Mouse (Mus musculus): ENCODE results near the gene Pcdh7. TPM values are rescaled to one million over a fixed set of nuclear protein-coding genes. Genes with fewer than 3 reads are reported as not detected.

The Pcdh7 gene
- polyA plus RNA-seq, 1 experiment from 2014 or later: 28.9 TPM

DNA sequence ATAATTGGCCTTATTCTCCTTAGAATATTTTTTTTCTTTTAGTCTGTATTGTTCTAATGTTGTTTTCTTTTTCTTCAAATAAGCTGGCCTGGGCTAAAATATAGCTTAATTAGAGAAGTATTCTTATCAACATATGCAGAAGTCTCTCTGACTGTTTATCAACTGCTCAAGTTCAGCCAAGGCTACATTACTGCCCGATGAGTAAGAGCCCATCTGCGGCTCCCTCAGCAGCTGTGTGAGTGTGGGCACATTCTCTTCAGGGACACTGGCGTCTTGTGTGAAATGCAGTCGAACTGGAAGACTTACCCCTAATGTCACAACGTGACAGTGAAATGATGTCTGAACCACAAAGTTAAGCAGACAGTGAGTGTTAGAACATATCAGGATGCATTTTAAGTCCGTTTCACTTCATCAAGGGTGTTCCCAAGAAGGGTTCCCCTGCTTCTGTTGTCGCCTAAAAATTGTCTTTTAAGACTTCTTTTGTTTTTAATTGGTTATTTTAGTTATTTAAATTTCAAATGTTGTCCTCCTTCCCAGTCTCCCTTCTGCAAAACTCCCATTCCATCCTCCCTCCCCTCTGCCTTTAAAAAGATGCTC lies 181.3 kb downstream of the Pcdh7 start:
- no peak overlapping the region for H3K4me3 ChIP-seq (ENCODE audit: low read length)
- no peak overlapping the region for H3K9ac ChIP-seq (ENCODE audit: low read depth, low read length)
- no peak overlapping the region for H3K27ac ChIP-seq (ENCODE audit: low read depth, low read length)
- no peaks in the 10 kb centered on the region for H3K4me1 ChIP-seq (ENCODE audit: control insufficient read depth, insufficient read depth, low read depth, low read length)
- no peaks in the 10 kb centered on the region for H3K9me3 ChIP-seq (ENCODE audit: control insufficient read depth, low read length)
- 78% methylated on average over 7 of the region's 7 CpGs for WGBS
- no peaks in the 10 kb centered on the region for H3K27me3 ChIP-seq (replicated peaks; ENCODE audit: control insufficient read depth, insufficient read depth, low read length)
- no peaks in the 10 kb centered on the region for H3K36me3 ChIP-seq (ENCODE audit: control insufficient read depth, insufficient read depth, low read length)
- no peak overlapping the region for H3K4me2 ChIP-seq (ENCODE audit: low read length)
- no peak for ATAC-seq

DNA sequence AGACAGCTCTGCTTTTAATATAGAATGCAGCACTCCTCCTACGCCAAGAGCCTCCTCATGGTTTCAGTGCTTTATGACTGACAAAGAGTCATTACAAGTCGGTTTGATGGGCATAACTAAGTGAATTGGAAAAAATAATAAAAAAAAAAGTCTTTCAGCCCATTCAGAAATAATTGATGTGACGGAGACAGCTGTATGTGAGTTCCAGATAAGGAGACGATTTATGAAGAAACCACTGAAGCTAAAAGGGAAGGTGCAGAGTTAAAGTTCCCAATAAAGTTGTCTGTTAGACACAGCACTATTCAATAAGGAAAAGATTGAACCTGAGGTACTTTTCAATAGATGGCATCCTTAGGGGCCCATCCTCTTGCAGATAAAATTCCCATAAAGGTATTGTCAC lies 189.5 kb downstream of the Pcdh7 start:
- Histone ChIP-seq H3K4me1 (ENCODE audit: control insufficient read depth, insufficient read depth, low read depth, low read length) (no peaks in the 10 kb centered on the region), H3K27me3 (replicated peaks; ENCODE audit: control insufficient read depth, insufficient read depth, low read length) (no peaks in the 10 kb centered on the region), H3K4me3 (ENCODE audit: low read length) (no peak overlapping the region), H3K36me3 (ENCODE audit: control insufficient read depth, insufficient read depth, low read length) (no peaks in the 10 kb centered on the region), H3K9ac (ENCODE audit: low read depth, low read length) (no peak overlapping the region), H3K4me2 (ENCODE audit: low read length) (no peak overlapping the region), H3K9me3 (ENCODE audit: control insufficient read depth, low read length) (no peaks in the 10 kb centered on the region), H3K27ac (ENCODE audit: low read depth, low read length) (no peak overlapping the region)
- no peak for ATAC-seq
- WGBS: 73% methylated on average over 4 of the region's 4 CpGs

- ATAC-seq: no peak
- Histone ChIP-seq H3K4me3 (ENCODE audit: low read length) (no peak overlapping the region), H3K9ac (ENCODE audit: low read depth, low read length) (no peak overlapping the region), H3K27me3 (replicated peaks; ENCODE audit: control insufficient read depth, insufficient read depth, low read length) (no peaks in the 10 kb centered on the region), H3K36me3 (ENCODE audit: control insufficient read depth, insufficient read depth, low read length) (no peaks in the 10 kb centered on the region), H3K4me1 (ENCODE audit: control insufficient read depth, insufficient read depth, low read depth, low read length) (no peaks in the 10 kb centered on the region), H3K4me2 (ENCODE audit: low read length) (no peak overlapping the region), H3K9me3 (ENCODE audit: control insufficient read depth, low read length) (no peaks in the 10 kb centered on the region), H3K27ac (ENCODE audit: low read depth, low read length) (no peak overlapping the region)
- 78% methylated on average over 5 of the region's 5 CpGs for WGBS
Observed at GRCm38 (mm10) chr5:57921140-57921539, 203.4 kb downstream of the Pcdh7 start.

DNA sequence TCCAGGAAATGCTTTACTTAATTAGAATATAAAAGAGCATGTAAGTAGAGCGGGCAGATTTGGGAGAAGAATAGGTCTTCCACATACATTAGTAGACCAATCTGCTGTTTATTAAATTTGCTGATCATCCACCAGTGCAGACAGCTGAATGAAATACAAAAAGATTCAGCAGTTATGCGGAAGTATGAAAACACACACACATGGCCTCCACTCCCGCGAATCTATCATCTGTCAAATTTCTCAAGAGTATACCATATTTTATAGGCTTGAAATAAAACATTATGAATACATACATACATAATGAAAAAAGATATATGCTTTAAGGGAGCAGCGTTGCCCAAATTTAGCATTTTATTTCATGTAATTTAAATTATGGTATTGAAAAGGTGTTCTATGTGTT lies 213.6 kb downstream of the Pcdh7 start:
- Histone ChIP-seq H3K4me3 (ENCODE audit: low read length) (no peak overlapping the region), H3K4me1 (ENCODE audit: control insufficient read depth, insufficient read depth, low read depth, low read length) (no peaks in the 10 kb centered on the region), H3K4me2 (ENCODE audit: low read length) (no peak overlapping the region), H3K36me3 (ENCODE audit: control insufficient read depth, insufficient read depth, low read length) (no peaks in the 10 kb centered on the region; the same call in 1 of the 2 replicates), H3K27ac (ENCODE audit: low read depth, low read length) (no peak overlapping the region), H3K9ac (ENCODE audit: low read depth, low read length) (no peak overlapping the region), H3K9me3 (ENCODE audit: control insufficient read depth, low read length) (no peaks in the 10 kb centered on the region), H3K27me3 (replicated peaks; ENCODE audit: control insufficient read depth, insufficient read depth, low read length) (no peaks in the 10 kb centered on the region)
- WGBS: 87% methylated on average over 5 of the region's 5 CpGs
- ATAC-seq: no peak

- Histone ChIP-seq H3K36me3 (ENCODE audit: control insufficient read depth, insufficient read depth, low read length) (no peaks in the 10 kb centered on the region; the same call in 1 of the 2 replicates), H3K9me3 (ENCODE audit: control insufficient read depth, low read length) (no peaks in the 10 kb centered on the region), H3K4me3 (ENCODE audit: low read length) (no peak overlapping the region), H3K4me1 (ENCODE audit: control insufficient read depth, insufficient read depth, low read depth, low read length) (no peaks in the 10 kb centered on the region), H3K4me2 (ENCODE audit: low read length) (no peak overlapping the region), H3K9ac (ENCODE audit: low read depth, low read length) (no peak overlapping the region), H3K27me3 (replicated peaks; ENCODE audit: control insufficient read depth, insufficient read depth, low read length) (no peaks in the 10 kb centered on the region), H3K27ac (ENCODE audit: low read depth, low read length) (no peak overlapping the region)
- ATAC-seq: no peak
- 87% methylated on average over 5 of the region's 5 CpGs for WGBS
Observed at GRCm38 (mm10) chr5:57931738-57932137, 214.0 kb downstream of the Pcdh7 start.

- no peak overlapping the region for H3K4me2 ChIP-seq (ENCODE audit: low read length)
- H3K27me3 ChIP-seq (replicated peaks; ENCODE audit: control insufficient read depth, insufficient read depth, low read length): no peaks in the 10 kb centered on the region
- H3K4me3 ChIP-seq (ENCODE audit: low read length): no peak overlapping the region
- H3K27ac ChIP-seq (ENCODE audit: low read depth, low read length): no peak overlapping the region
- no peaks in the 10 kb centered on the region; the same call in 1 of the 2 replicates for H3K36me3 ChIP-seq (ENCODE audit: control insufficient read depth, insufficient read depth, low read length)
- no peaks in the 10 kb centered on the region for H3K4me1 ChIP-seq (ENCODE audit: control insufficient read depth, insufficient read depth, low read depth, low read length)
- 92% methylated on average over 2 of the region's 2 CpGs for WGBS
- H3K9ac ChIP-seq (ENCODE audit: low read depth, low read length): no peak overlapping the region
- H3K9me3 ChIP-seq (ENCODE audit: control insufficient read depth, low read length): no peaks in the 10 kb centered on the region
- no peak for ATAC-seq
Observed at GRCm38 (mm10) chr5:57934666-57935065, 216.9 kb downstream of the Pcdh7 start.

- 76% methylated on average over 3 of the region's 3 CpGs for WGBS
- no peak overlapping the region for H3K4me3 ChIP-seq (ENCODE audit: low read length)
- no peaks in the 10 kb centered on the region for H3K9me3 ChIP-seq (ENCODE audit: control insufficient read depth, low read length)
- H3K27ac ChIP-seq (ENCODE audit: low read depth, low read length): no peak overlapping the region
- H3K4me1 ChIP-seq (ENCODE audit: control insufficient read depth, insufficient read depth, low read depth, low read length): no peaks in the 10 kb centered on the region
- ATAC-seq: no peak
- no peaks in the 10 kb centered on the region; the same call in 1 of the 2 replicates for H3K36me3 ChIP-seq (ENCODE audit: control insufficient read depth, insufficient read depth, low read length)
- no peaks in the 10 kb centered on the region for H3K27me3 ChIP-seq (replicated peaks; ENCODE audit: control insufficient read depth, insufficient read depth, low read length)
- H3K9ac ChIP-seq (ENCODE audit: low read depth, low read length): no peak overlapping the region
- no peak overlapping the region for H3K4me2 ChIP-seq (ENCODE audit: low read length)
Observed at GRCm38 (mm10) chr5:57940457-57940856, 222.7 kb downstream of the Pcdh7 start.

DNA sequence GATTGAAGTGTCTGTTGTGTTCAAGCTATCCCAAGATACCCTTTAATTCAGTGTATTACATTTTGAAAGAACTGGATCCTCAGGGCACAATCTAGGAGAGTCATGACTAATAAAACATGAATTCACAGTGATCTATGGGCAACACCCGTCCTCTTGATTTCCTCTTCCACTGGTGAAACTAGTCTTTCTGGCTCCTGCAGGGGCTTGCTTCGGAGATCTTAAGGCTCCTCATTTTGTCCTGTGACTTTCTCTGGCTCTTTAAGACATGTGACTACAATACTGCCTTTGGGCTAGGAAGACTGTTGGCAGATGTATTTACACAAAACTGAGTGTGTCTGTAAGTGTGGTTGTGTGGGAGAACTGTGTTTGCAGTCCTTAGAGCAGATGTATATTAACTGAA lies 225.4 kb downstream of the Pcdh7 start:
- Histone ChIP-seq H3K36me3 (ENCODE audit: control insufficient read depth, insufficient read depth, low read length) (no peaks in the 10 kb centered on the region), H3K27me3 (replicated peaks; ENCODE audit: control insufficient read depth, insufficient read depth, low read length) (no peaks in the 10 kb centered on the region), H3K27ac (ENCODE audit: low read depth, low read length) (no peak overlapping the region), H3K4me2 (ENCODE audit: low read length) (no peak overlapping the region), H3K4me3 (ENCODE audit: low read length) (no peak overlapping the region), H3K4me1 (ENCODE audit: control insufficient read depth, insufficient read depth, low read depth, low read length) (no peaks in the 10 kb centered on the region), H3K9me3 (ENCODE audit: control insufficient read depth, low read length) (no peaks in the 10 kb centered on the region), H3K9ac (ENCODE audit: low read depth, low read length) (no peak overlapping the region)
- WGBS: 88% methylated on average over 2 of the region's 2 CpGs
- ATAC-seq: no peak

GRCm38 (mm10) chr5:57943611-57944010 lies 225.8 kb downstream of the Pcdh7 start:
- no peak overlapping the region for H3K4me2 ChIP-seq (ENCODE audit: low read length)
- no peaks in the 10 kb centered on the region for H3K36me3 ChIP-seq (ENCODE audit: control insufficient read depth, insufficient read depth, low read length)
- H3K4me1 ChIP-seq (ENCODE audit: control insufficient read depth, insufficient read depth, low read depth, low read length): no peaks in the 10 kb centered on the region
- no peak overlapping the region for H3K4me3 ChIP-seq (ENCODE audit: low read length)
- no peak overlapping the region for H3K27ac ChIP-seq (ENCODE audit: low read depth, low read length)
- H3K9ac ChIP-seq (ENCODE audit: low read depth, low read length): no peak overlapping the region
- no peaks in the 10 kb centered on the region for H3K27me3 ChIP-seq (replicated peaks; ENCODE audit: control insufficient read depth, insufficient read depth, low read length)
- 70% methylated on average over 2 of the region's 2 CpGs for WGBS
- no peak for ATAC-seq
- no peaks in the 10 kb centered on the region for H3K9me3 ChIP-seq (ENCODE audit: control insufficient read depth, low read length)

DNA sequence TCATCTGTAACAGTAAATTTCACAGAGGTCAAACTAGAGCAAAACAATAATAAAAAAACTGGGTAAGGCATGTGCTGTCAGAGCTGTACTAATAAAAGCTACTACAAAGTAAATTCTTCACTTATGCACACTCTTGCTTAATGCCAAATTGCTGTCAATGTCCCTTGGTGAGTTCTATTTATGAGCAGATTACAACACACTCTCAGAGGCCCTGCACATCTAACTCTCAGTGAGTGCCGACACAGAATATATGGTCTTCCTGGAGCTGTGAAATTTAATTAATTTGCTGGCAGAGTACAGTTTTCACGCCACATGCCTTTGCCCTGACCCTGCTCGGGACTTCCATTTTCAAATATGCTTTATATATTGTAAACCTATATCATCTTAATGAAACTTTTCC lies 227.7 kb downstream of the Pcdh7 start:
- ATAC-seq: no peak
- 28% methylated on average over 3 of the region's 3 CpGs for WGBS
- no peaks in the 10 kb centered on the region for H3K9me3 ChIP-seq (ENCODE audit: control insufficient read depth, low read length)
- no peak overlapping the region for H3K4me2 ChIP-seq (ENCODE audit: low read length)
- no peak overlapping the region for H3K27ac ChIP-seq (ENCODE audit: low read depth, low read length)
- no peak overlapping the region for H3K9ac ChIP-seq (ENCODE audit: low read depth, low read length)
- H3K4me1 ChIP-seq (ENCODE audit: control insufficient read depth, insufficient read depth, low read depth, low read length): no peaks in the 10 kb centered on the region
- H3K4me3 ChIP-seq (ENCODE audit: low read length): no peak overlapping the region
- H3K27me3 ChIP-seq (replicated peaks; ENCODE audit: control insufficient read depth, insufficient read depth, low read length): no peaks in the 10 kb centered on the region
- H3K36me3 ChIP-seq (ENCODE audit: control insufficient read depth, insufficient read depth, low read length): no peaks in the 10 kb centered on the region
